Mouse (Mus musculus) CH12.LX (cell line): ENCODE results near the gene Btg1-ps2. TPM values are rescaled to one million over a fixed set of nuclear protein-coding genes. Genes with fewer than 3 reads are reported as not detected.
A peak's percentile ranks its signal among the peaks of the same experiment; 100 is the strongest.

ENCODE experiments used
- DNase-seq: peaks from one replicate; pipeline ENCODE4 v3.0.0-alpha.2; 2013; ENCODE audit errors: extremely low read depth
- H3K27ac ChIP-seq: 2 replicates; pipeline ENCODE4 v1.5.1; 2012; ENCODE audit warnings: low read depth, mild to moderate bottlenecking, control low read depth, moderate library complexity; ENCODE audit not compliant: insufficient read depth
- H3K27me3 ChIP-seq: replicated peaks from 2 replicates; pipeline ENCODE3; 2012; ENCODE audit warnings: inconsistent platforms
- H3K36me3 ChIP-seq, 2 experiments: replicated peaks in 1 of 2; 2 replicates each; pipeline versions ENCODE3 to v1.6.1; 2012; ENCODE audit warnings: inconsistent platforms in 1 of 2, low read length in 1 of 2, mild to moderate bottlenecking in 1 of 2, mixed read lengths in 1 of 2, moderate library complexity in 1 of 2; ENCODE audit not compliant: control insufficient read depth in 1 of 2, insufficient read depth in 1 of 2
- H3K4me1 ChIP-seq, 2 experiments: 2 replicates each; pipeline ENCODE4 v1.6.1; 2012; ENCODE audit warnings: inconsistent platforms in 1 of 2, moderate library complexity in 1 of 2; ENCODE audit not compliant: insufficient read depth in 2 of 2, control insufficient read depth in 1 of 2
- H3K4me2 ChIP-seq: 2 replicates; pipeline ENCODE4 v1.6.1; 2012; ENCODE audit warnings: low read depth, mild to moderate bottlenecking, control low read depth; ENCODE audit not compliant: poor library complexity, insufficient read depth, severe bottlenecking
- H3K4me3 ChIP-seq, 3 experiments: fragments of 150-350 bp in 1 of 3; sonication (generic) in 1 of 3; replicated peaks in 1 of 3; 2 replicates each; pipeline versions ENCODE3 to v1.5.1; 2011 to 2012; ENCODE audit warnings: low read depth in 2 of 3, low read length in 2 of 3, mild to moderate bottlenecking in 2 of 3, moderate library complexity in 2 of 3, control low read depth in 1 of 3, improper control_type of control experiment in 1 of 3, inconsistent platforms in 1 of 3, mixed read lengths in 1 of 3; ENCODE audit not compliant: poor library complexity in 1 of 3
- H3K79me2 ChIP-seq: replicated peaks from 2 replicates; pipeline ENCODE4 v1.6.1; 2012; ENCODE audit warnings: mild to moderate bottlenecking, moderate library complexity; ENCODE audit not compliant: control insufficient read depth, poor library complexity, insufficient read depth, severe bottlenecking; ENCODE audit errors: extremely low read depth
- H3K9ac ChIP-seq: 2 replicates; pipeline ENCODE4 v1.6.1; 2012; ENCODE audit warnings: low read depth, mild to moderate bottlenecking, control low read depth, moderate library complexity; ENCODE audit not compliant: insufficient read depth
- H3K9me3 ChIP-seq: replicated peaks from 2 replicates; pipeline ENCODE3; 2012; ENCODE audit warnings: low read length, inconsistent platforms, mixed read lengths
- CHD1 ChIP-seq: IDR thresholded peaks from 2 replicates; pipeline ENCODE4 v1.6.1; 2012; ENCODE audit warnings: low read depth, low read length, improper control_type of control experiment, inconsistent platforms
- CTCF ChIP-seq, 2 experiments: IDR thresholded peaks in 1 of 2; conservative IDR thresholded peaks in 1 of 2; 2 replicates each; pipeline ENCODE4 v1.5.1; 2011 to 2012; ENCODE audit warnings: low read depth in 2 of 2, low read length in 2 of 2, improper control_type of control experiment in 1 of 2, inconsistent platforms in 1 of 2, mild to moderate bottlenecking in 1 of 2, moderate library complexity in 1 of 2
- E2F4 ChIP-seq: IDR thresholded peaks from 2 replicates; pipeline ENCODE4 v1.6.1; 2011; ENCODE audit warnings: low read depth, low read length, improper control_type of control experiment; ENCODE audit not compliant: insufficient replicate concordance
- JUND ChIP-seq: conservative IDR thresholded peaks from 2 replicates; pipeline ENCODE4 v1.6.1; 2011; ENCODE audit warnings: low read depth, low read length, improper control_type of control experiment
- MAX ChIP-seq: IDR thresholded peaks from 2 replicates; pipeline ENCODE4 v1.6.1; 2011; ENCODE audit warnings: low read length, improper control_type of control experiment
- MXI1 ChIP-seq: IDR thresholded peaks from 2 replicates; pipeline ENCODE4 v1.6.1; 2011; ENCODE audit warnings: mild to moderate bottlenecking, low read depth, low read length, improper control_type of control experiment
- NELFE ChIP-seq: IDR thresholded peaks from 2 replicates; pipeline ENCODE4 v1.6.1; 2011; ENCODE audit warnings: low read depth, low read length, improper control_type of control experiment
- NRF1 ChIP-seq: IDR thresholded peaks from 2 replicates; pipeline ENCODE4 v1.6.1; 2014; ENCODE audit warnings: low read depth, mild to moderate bottlenecking, inconsistent platforms, low read length, improper control_type of control experiment, moderate library complexity
- POLR2A ChIP-seq: IDR thresholded peaks from 2 replicates; pipeline ENCODE4 v1.6.1; 2011; ENCODE audit warnings: low read depth, mild to moderate bottlenecking, improper control_type of control experiment, low read length
- RAD21 ChIP-seq: IDR thresholded peaks from 2 replicates; pipeline ENCODE4 v1.6.1; 2011; ENCODE audit warnings: low read depth, mild to moderate bottlenecking, low read length, improper control_type of control experiment, moderate library complexity
- RCOR1 ChIP-seq: conservative IDR thresholded peaks from 2 replicates; pipeline ENCODE4 v1.6.1; 2012; ENCODE audit warnings: low read depth, mild to moderate bottlenecking, inconsistent platforms, low read length, improper control_type of control experiment
- SIN3A ChIP-seq: IDR thresholded peaks from 2 replicates; pipeline ENCODE4 v1.6.1; 2012; ENCODE audit warnings: low read length, improper control_type of control experiment, inconsistent platforms
- SMC3 ChIP-seq: IDR thresholded peaks from 2 replicates; pipeline ENCODE4 v1.6.1; 2011; ENCODE audit warnings: low read depth, low read length, improper control_type of control experiment
- TBP ChIP-seq: conservative IDR thresholded peaks from 2 replicates; pipeline ENCODE4 v1.6.1; 2011; ENCODE audit warnings: low read depth, low read length, improper control_type of control experiment
- TCF12 ChIP-seq: IDR thresholded peaks from 2 replicates; pipeline ENCODE4 v1.6.1; 2014; ENCODE audit warnings: low read depth, mild to moderate bottlenecking, inconsistent platforms, low read length, improper control_type of control experiment
- USF1 ChIP-seq: IDR thresholded peaks from 2 replicates; pipeline ENCODE4 v1.6.1; 2014; ENCODE audit warnings: low read depth, mild to moderate bottlenecking, inconsistent platforms, low read length, improper control_type of control experiment
- ZC3H11A ChIP-seq: IDR thresholded peaks from 2 replicates; pipeline ENCODE4 v1.6.1; 2012; ENCODE audit warnings: low read depth, mild to moderate bottlenecking, inconsistent platforms, low read length, improper control_type of control experiment
- ZKSCAN1 ChIP-seq: IDR thresholded peaks from 2 replicates; pipeline ENCODE4 v1.6.1; 2012; ENCODE audit warnings: low read depth, inconsistent platforms, low read length, improper control_type of control experiment, borderline replicate concordance
- ZMIZ1 ChIP-seq: IDR thresholded peaks from 2 replicates; pipeline ENCODE4 v1.6.1; 2012; ENCODE audit warnings: low read depth, mild to moderate bottlenecking, inconsistent platforms, low read length, improper control_type of control experiment
- dilution Hi-C: fragments of 300-500 bp; cut with MboI; formaldehyde crosslinking; loops from 2 replicates; pipeline ENCODE4 v1.14.3; 2020; ENCODE audit warnings: low sequenced_read_pairs; ENCODE audit not compliant: extremely low pct_unique_long_range_greater_than_20kb, extremely low pct_ligation_motif_present
- in situ Hi-C: fragments of 300-500 bp; cut with MboI; formaldehyde crosslinking; loops from 3 replicates; pipeline ENCODE4 v1.14.3; 2019; ENCODE audit warnings: low sequenced_read_pairs, low pct_ligation_motif_present, low pct_unique_long_range_greater_than_20kb, mixed read lengths
- polyA plus RNA-seq: library from polyadenylated mRNA; unstranded; fragments of >175 nt; gene quantifications from 2 replicates; pipeline ENCODE4 v1.2.1, GENCODE M21; 2012; ENCODE audit warnings: low read depth; ENCODE audit not compliant: insufficient read length
- total RNA-seq, 2 experiments: library from RNA; depleted of rRNA; stranded (reverse); fragments of 300-350 nt in 1 of 2; fragments of >200 nt in 1 of 2; gene quantifications; 2 replicates each; pipeline ENCODE4 v1.2.3; 2012 to 2014

Btg1-ps2 gene
- total and polyA plus RNA-seq, 3 experiments: not detected

DNA sequence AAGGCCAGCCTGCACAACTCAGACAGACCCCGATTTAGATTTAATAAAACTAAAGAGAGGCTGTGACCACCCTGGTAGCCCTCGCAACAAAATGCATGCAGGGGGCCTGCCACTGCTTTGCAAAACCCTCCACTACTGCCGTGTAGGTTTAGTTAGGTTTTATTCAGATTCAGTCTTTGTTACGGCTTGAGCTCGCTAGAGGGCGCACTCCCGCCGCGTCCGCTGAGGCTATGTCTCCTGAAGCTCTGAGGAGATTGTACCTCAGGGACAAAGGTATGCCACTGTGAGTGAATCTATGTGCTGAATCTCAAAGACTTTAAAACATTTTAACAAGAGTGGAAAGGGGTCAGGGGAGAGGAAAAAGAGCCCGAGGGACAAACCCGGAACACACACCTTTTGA lies 41.3 kb upstream of the Btg1-ps2 start (continued):
- TF ChIP-seq ZKSCAN1: no peak
- TF ChIP-seq TBP: no peak
- TF ChIP-seq E2F4: no peak
- no peak for TF ChIP-seq USF1
- TF ChIP-seq, all 38 proteins: peak for 3

DNA sequence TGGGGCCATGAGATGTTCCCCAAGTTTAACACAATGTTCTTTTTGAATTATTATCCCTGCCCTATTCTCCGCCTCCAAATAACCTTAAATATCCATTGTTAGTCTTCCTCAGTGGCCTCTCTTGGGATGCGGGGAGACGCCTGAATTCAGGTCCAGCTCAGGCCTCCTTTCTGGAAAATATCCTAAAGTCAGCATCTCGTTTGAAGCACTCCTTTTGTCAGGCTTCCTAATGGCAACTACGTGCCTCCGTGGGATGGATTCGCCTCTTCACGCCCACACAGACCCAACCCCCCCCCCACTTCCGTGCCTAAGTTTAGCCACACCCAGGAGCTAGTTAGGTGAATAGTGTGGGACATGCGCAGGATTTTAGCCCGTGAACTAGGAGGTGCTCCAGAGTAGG lies 23.3 kb upstream of the Btg1-ps2 start, which contains the start of gene Rhox10:
Rhox10 (plus strand) TSS at position 301 of the 400 bp plus-strand sequence.
- Histone ChIP-seq H3K9ac (no peak within 1 kb of the TSS), H3K9me3 (no peaks in the 10 kb centered on the region), H3K27ac (no peak within 1 kb of the TSS), H3K79me2 (no peaks in the 10 kb centered on the region), H3K4me1 (no peaks in the 10 kb centered on the region), H3K27me3 (no peaks in the 10 kb centered on the region), H3K4me3 (no peak within 1 kb of the TSS), H3K36me3 (no peaks in the 10 kb centered on the region), H3K4me2 (no peak within 1 kb of the TSS)
- TF ChIP-seq JUND (no peak), MXI1 (no peak), POLR2A (no peak), RCOR1 (no peak), ZC3H11A (no peak), TCF12 (no peak), SMC3 (no peak), NELFE (no peak), SIN3A (no peak), ZMIZ1 (no peak), CHD1 (no peak), NRF1 (no peak), ZKSCAN1 (no peak), MAX (no peak)
- DNase-seq: no peak
- dilution Hi-C loops: no loop called here
- in situ Hi-C loops: no loop called here

- peak; percentile 24 for DNase-seq
- H3K9me3 ChIP-seq: no peaks in the 10 kb centered on the region
- H3K79me2 ChIP-seq: no peaks in the 10 kb centered on the region
- no peaks in the 10 kb centered on the region for H3K27me3 ChIP-seq
- no peaks in the 10 kb centered on the region for H3K36me3 ChIP-seq
- H3K27ac ChIP-seq: no peak overlapping the region
- no peak overlapping the region for H3K4me3 ChIP-seq
- no peak overlapping the region for H3K9ac ChIP-seq
- dilution Hi-C loops: no loop called here
- in situ Hi-C loops: no loop called here
- TF ChIP-seq RAD21 (peak; percentile 44), POLR2A (no peak), TCF12 (no peak), CTCF (conservative IDR thresholded peaks at IDR 0.05 in 1 of 2, IDR thresholded peaks at IDR 0.05 in 1 of 2; ENCODE audit: low read depth in 2 of 2, low read length in 2 of 2) (peak in 1 of 2 experiments; percentile 61; a peak in 2 of 4 replicates), SMC3 (peak; percentile 40)
- TF ChIP-seq, all 38 proteins: peak for 3
- Histone ChIP-seq H3K4me2 (no peak overlapping the region), H3K4me1 (no peaks in the 10 kb centered on the region)
These were observed 18.6 kb upstream of the Btg1-ps2 start for GRCm38 (mm10) chrX:38061544-38061943.
